In genomic region chr12:84053173-84053572, GRCm38 (mm10) we compare ENCODE assay signal across 8 mouse cellular contexts. TPM values are rescaled to one million over a fixed set of nuclear protein-coding genes. Genes with fewer than 3 reads are reported as not detected.
DNase-seq lines count a peak whose midpoint lies in the region; ATAC-seq and TF ChIP-seq lines count a peak whose summit lies in the region.

No protein-coding gene starts in this region.

- no peak for ATAC-seq in kidney, embryonic 15.5 days (replicated peaks; ENCODE audit: low FRiP score)
- ATAC-seq in embryonic facial prominence, embryonic 12.5 days (ENCODE audit: insufficient number of reproducible peaks, insufficient read depth, low FRiP score, low TSS enrichment) = no peak
- no peak for ATAC-seq in hindbrain, embryonic 14.5 days (ENCODE audit: low FRiP score)
- no peak for ATAC-seq in midbrain, postnatal 0 days (ENCODE audit: low FRiP score)
- ATAC-seq in megakaryocyte-erythroid progenitor cell, adult 5-6 weeks (replicated peaks; ENCODE audit: low FRiP score, low TSS enrichment, poor library complexity, severe bottlenecking) = no peak

- peak overlapping the region; percentile 94 for H3K4me2 ChIP-seq in kidney, embryonic 15.5 days
- peak overlapping the region; percentile 86 for H3K4me2 ChIP-seq in embryonic facial prominence, embryonic 12.5 days (replicated peaks)
- peak overlapping the region; percentile 80 for H3K4me2 ChIP-seq in hindbrain, embryonic 14.5 days (replicated peaks)
- H3K4me2 ChIP-seq in midbrain, postnatal 0 days (ENCODE audit: low read depth, low read length, poor library complexity, severe bottlenecking) = peak overlapping the region; percentile 63

- H3K27me3 ChIP-seq in kidney, embryonic 15.5 days = peaks cover 30% of the 10 kb centered on the region
- H3K27me3 ChIP-seq in embryonic facial prominence, embryonic 12.5 days = peaks cover 17% of the 10 kb centered on the region; the same call in 1 of the 2 replicates
- peaks cover 13% of the 10 kb centered on the region; the same call in 1 of the 2 replicates for H3K27me3 ChIP-seq in hindbrain, embryonic 14.5 days (ENCODE audit: control insufficient read depth, insufficient read depth, low read length)
- H3K27me3 ChIP-seq in midbrain, postnatal 0 days (ENCODE audit: insufficient read depth, low read length) = 0 out of 2 replicates have a peak, but pooled peaks cover 3% of the 10 kb centered on the region
- peaks cover 3% of the 10 kb centered on the region; the same call in 1 of the 2 replicates for H3K27me3 ChIP-seq in thymus, adult 2 months (ENCODE audit: control insufficient read depth, insufficient read depth, low read length)

- TF ChIP-seq CTCF in midbrain, postnatal 0 days (IDR thresholded peaks at IDR 0.05) = no peak
- no peak for TF ChIP-seq CTCF in thymus, adult 2 months (IDR thresholded peaks at IDR 0.05; ENCODE audit: borderline replicate concordance, control insufficient read depth, extremely low read depth, insufficient read depth, low read length, poor library complexity)

- H3K9ac ChIP-seq in kidney, embryonic 15.5 days = peak overlapping the region; percentile 41
- peak overlapping the region; percentile 21 for H3K9ac ChIP-seq in embryonic facial prominence, embryonic 12.5 days
- peak overlapping the region; percentile 60 for H3K9ac ChIP-seq in hindbrain, embryonic 14.5 days
- H3K9ac ChIP-seq in midbrain, postnatal 0 days (replicated peaks; ENCODE audit: low read length, poor library complexity, severe bottlenecking) = 0 out of 2 replicates have a peak overlapping the region, but pooled peaks have one; percentile 36

- H3K9me3 ChIP-seq in kidney, embryonic 15.5 days (replicated peaks) = peaks cover 7% of the 10 kb centered on the region
- 0 out of 2 replicates have a peak, but pooled peaks cover 4% of the 10 kb centered on the region for H3K9me3 ChIP-seq in embryonic facial prominence, embryonic 12.5 days
- H3K9me3 ChIP-seq in hindbrain, embryonic 14.5 days (ENCODE audit: control insufficient read depth, low read length) = peaks cover 7% of the 10 kb centered on the region; the same call in 1 of the 2 replicates
- no peaks in the 10 kb centered on the region for H3K9me3 ChIP-seq in midbrain, postnatal 0 days (ENCODE audit: low read length)

- DNase-seq in kidney, postnatal 14 days = no peak
- DNase-seq in hindbrain, embryonic 14.5 days (ENCODE audit: low spot score) = peak; percentile 50
- DNase-seq in midbrain, postnatal 0 days (ENCODE audit: low spot score) = no peak
- no peak for DNase-seq in thymus, adult 2 months
- DNase-seq in ovary, postnatal 10 days (ENCODE audit: low spot score) = no peak

- no peak overlapping the region for H3K27ac ChIP-seq in kidney, embryonic 15.5 days
- H3K27ac ChIP-seq in embryonic facial prominence, embryonic 12.5 days = no peak overlapping the region
- H3K27ac ChIP-seq in hindbrain, embryonic 14.5 days = no peak overlapping the region
- no peak overlapping the region for H3K27ac ChIP-seq in midbrain, postnatal 0 days (ENCODE audit: low read depth, low read length)
- no peak overlapping the region for H3K27ac ChIP-seq in thymus, adult 2 months (ENCODE audit: control insufficient read depth, insufficient read depth, low read length)

- WGBS in kidney, embryonic 15.5 days = 16% methylated on average over 16 of the region's 16 CpGs
- 14% methylated on average over 16 of the region's 16 CpGs for WGBS in embryonic facial prominence, embryonic 12.5 days
- WGBS in hindbrain, embryonic 14.5 days = 12% methylated on average over 16 of the region's 16 CpGs
- 4% methylated on average over 16 of the region's 16 CpGs for WGBS in midbrain, postnatal 0 days
- 20% methylated on average over 16 of the region's 16 CpGs for WGBS in thymus, adult 2 months

- H3K4me1 ChIP-seq in kidney, embryonic 15.5 days = peaks cover 10% of the 10 kb centered on the region
- H3K4me1 ChIP-seq in embryonic facial prominence, embryonic 12.5 days = no peaks in the 10 kb centered on the region
- H3K4me1 ChIP-seq in hindbrain, embryonic 14.5 days (replicated peaks; ENCODE audit: control insufficient read depth, insufficient read depth, low read length) = no peaks in the 10 kb centered on the region; the same call in 1 of the 2 replicates
- H3K4me1 ChIP-seq in midbrain, postnatal 0 days (ENCODE audit: insufficient read depth, low read length) = no peaks in the 10 kb centered on the region
- no peaks in the 10 kb centered on the region; the same call in 1 of the 2 replicates for H3K4me1 ChIP-seq in thymus, adult 2 months (replicated peaks; ENCODE audit: control insufficient read depth, insufficient read depth, low read length)

- no peak for TF ChIP-seq POLR2A in thymus, adult 2 months (IDR thresholded peaks at IDR 0.05; ENCODE audit: control insufficient read depth, extremely low read depth, insufficient read depth, low read length, poor library complexity)

- H3K4me3 ChIP-seq in kidney, embryonic 15.5 days (replicated peaks) = peak overlapping the region; percentile 51
- H3K4me3 ChIP-seq in embryonic facial prominence, embryonic 12.5 days = peak overlapping the region; percentile 47
- H3K4me3 ChIP-seq in hindbrain, embryonic 14.5 days (replicated peaks; ENCODE audit: low read length) = peak overlapping the region; percentile 42
- H3K4me3 ChIP-seq in midbrain, postnatal 0 days (ENCODE audit: low read depth, low read length) = peak overlapping the region; percentile 41
- no peak overlapping the region for H3K4me3 ChIP-seq in thymus, adult 2 months (ENCODE audit: control insufficient read depth, insufficient read depth, low read length)

- H3K36me3 ChIP-seq in kidney, embryonic 15.5 days = no peaks in the 10 kb centered on the region
- H3K36me3 ChIP-seq in embryonic facial prominence, embryonic 12.5 days = no peaks in the 10 kb centered on the region
- H3K36me3 ChIP-seq in hindbrain, embryonic 14.5 days (replicated peaks; ENCODE audit: control insufficient read depth, insufficient read depth) = no peaks in the 10 kb centered on the region
- no peaks in the 10 kb centered on the region for H3K36me3 ChIP-seq in midbrain, postnatal 0 days (ENCODE audit: insufficient read depth, low read length)
- no peaks in the 10 kb centered on the region for H3K36me3 ChIP-seq in thymus, adult 2 months (ENCODE audit: control insufficient read depth, insufficient read depth, low read length)

RNA-seq across cellular contexts. Expression of gene Acot3, which starts 1.2 kb away (rescaled TPM):
- polyA plus RNA-seq in kidney, embryonic 15.5 days (2015; fragmentation: Nextera tagmentation; extraction: Ambion mirVana) = 1.8 and 2.4 TPM in 2 replicates
- polyA plus RNA-seq in embryonic facial prominence, embryonic 12.5 days (2016; fragmentation: Nextera tagmentation; extraction: Ambion mirVana) = 0.38 and 0.49 TPM in 2 replicates
- polyA plus RNA-seq in hindbrain, embryonic 14.5 days (2014; fragmentation: Nextera tagmentation; extraction: Ambion mirVana) = 0.78 and 1.9 TPM in 2 replicates
- total RNA-seq in midbrain, postnatal 0 days (2014; rRNA removed) = 0.77 and 3.4 TPM in 2 replicates
- polyA plus RNA-seq in midbrain, postnatal 0 days (2015; fragmentation: Nextera tagmentation; extraction: Ambion mirVana) = 0.99 and 2.0 TPM in 2 replicates
- polyA plus RNA-seq in thymus, adult 2 months (2012; rRNA removed) = not detected in 2 replicates
- total RNA-seq in megakaryocyte-erythroid progenitor cell, adult 5-6 weeks (2014; fragmentation: Nextera tagmentation) = not detected in 2 replicates
- total RNA-seq in megakaryocyte-erythroid progenitor cell, adult 5-6 weeks (2017) = not detected in 2 replicates

RNA-seq across cellular contexts. Expression of gene Gm49366, which starts 14.4 kb away (rescaled TPM):
- polyA plus RNA-seq in kidney, embryonic 15.5 days (2015; fragmentation: Nextera tagmentation; extraction: Ambion mirVana) = not detected in 2 replicates
- polyA plus RNA-seq in embryonic facial prominence, embryonic 12.5 days (2016; fragmentation: Nextera tagmentation; extraction: Ambion mirVana) = not detected in 2 replicates
- not detected in 2 replicates for polyA plus RNA-seq in hindbrain, embryonic 14.5 days (2014; fragmentation: Nextera tagmentation; extraction: Ambion mirVana)
- not detected in 2 replicates for total RNA-seq in midbrain, postnatal 0 days (2014; rRNA removed)
- not detected in 2 replicates for polyA plus RNA-seq in midbrain, postnatal 0 days (2015; fragmentation: Nextera tagmentation; extraction: Ambion mirVana)
- polyA plus RNA-seq in thymus, adult 2 months (2012; rRNA removed) = not detected in 2 replicates
- not detected in 2 replicates for total RNA-seq in megakaryocyte-erythroid progenitor cell, adult 5-6 weeks (2014; fragmentation: Nextera tagmentation)
- not detected in 2 replicates for total RNA-seq in megakaryocyte-erythroid progenitor cell, adult 5-6 weeks (2017)

RNA-seq across cellular contexts. Expression of gene Acot4, which starts 15.0 kb away (rescaled TPM):
- 6.0 TPM in 2 replicates for polyA plus RNA-seq in kidney, embryonic 15.5 days (2015; fragmentation: Nextera tagmentation; extraction: Ambion mirVana)
- 0.36 and 0.75 TPM in 2 replicates for polyA plus RNA-seq in embryonic facial prominence, embryonic 12.5 days (2016; fragmentation: Nextera tagmentation; extraction: Ambion mirVana)
- 0.54 and 0.61 TPM in 2 replicates for polyA plus RNA-seq in hindbrain, embryonic 14.5 days (2014; fragmentation: Nextera tagmentation; extraction: Ambion mirVana)
- 0.33 and 1.7 TPM in 2 replicates for total RNA-seq in midbrain, postnatal 0 days (2014; rRNA removed)
- polyA plus RNA-seq in midbrain, postnatal 0 days (2015; fragmentation: Nextera tagmentation; extraction: Ambion mirVana) = 0.84 and 1.3 TPM in 2 replicates
- 0.65 and 0.66 TPM in 2 replicates for polyA plus RNA-seq in thymus, adult 2 months (2012; rRNA removed)
- not detected in 2 replicates for total RNA-seq in megakaryocyte-erythroid progenitor cell, adult 5-6 weeks (2014; fragmentation: Nextera tagmentation)
- 0.19 TPM in 1 of 2 replicates, not detected in the other for total RNA-seq in megakaryocyte-erythroid progenitor cell, adult 5-6 weeks (2017)

RNA-seq across cellular contexts. Expression of gene Acot5, which starts 16.0 kb away (rescaled TPM):
- polyA plus RNA-seq in kidney, embryonic 15.5 days (2015; fragmentation: Nextera tagmentation; extraction: Ambion mirVana) = not detected in 2 replicates
- polyA plus RNA-seq in embryonic facial prominence, embryonic 12.5 days (2016; fragmentation: Nextera tagmentation; extraction: Ambion mirVana) = not detected in 2 replicates
- 0.30 and 0.48 TPM in 2 replicates for polyA plus RNA-seq in hindbrain, embryonic 14.5 days (2014; fragmentation: Nextera tagmentation; extraction: Ambion mirVana)
- total RNA-seq in midbrain, postnatal 0 days (2014; rRNA removed) = 1.5 and 2.0 TPM in 2 replicates
- 0.77 and 1.1 TPM in 2 replicates for polyA plus RNA-seq in midbrain, postnatal 0 days (2015; fragmentation: Nextera tagmentation; extraction: Ambion mirVana)
- polyA plus RNA-seq in thymus, adult 2 months (2012; rRNA removed) = 1.1 and 1.6 TPM in 2 replicates
- not detected in 2 replicates for total RNA-seq in megakaryocyte-erythroid progenitor cell, adult 5-6 weeks (2014; fragmentation: Nextera tagmentation)
- not detected in 2 replicates for total RNA-seq in megakaryocyte-erythroid progenitor cell, adult 5-6 weeks (2017)

RNA-seq across cellular contexts. Expression of gene Acot1, which starts 43.9 kb away (rescaled TPM):
- 53.7 and 55.2 TPM in 2 replicates for polyA plus RNA-seq in kidney, embryonic 15.5 days (2015; fragmentation: Nextera tagmentation; extraction: Ambion mirVana)
- polyA plus RNA-seq in embryonic facial prominence, embryonic 12.5 days (2016; fragmentation: Nextera tagmentation; extraction: Ambion mirVana) = 37.2 and 39.7 TPM in 2 replicates
- 100 and 108 TPM in 2 replicates for polyA plus RNA-seq in hindbrain, embryonic 14.5 days (2014; fragmentation: Nextera tagmentation; extraction: Ambion mirVana)
- total RNA-seq in midbrain, postnatal 0 days (2014; rRNA removed) = 117 and 120 TPM in 2 replicates
- 114 and 120 TPM in 2 replicates for polyA plus RNA-seq in midbrain, postnatal 0 days (2015; fragmentation: Nextera tagmentation; extraction: Ambion mirVana)
- 3.6 TPM in 2 replicates for polyA plus RNA-seq in thymus, adult 2 months (2012; rRNA removed)
- total RNA-seq in megakaryocyte-erythroid progenitor cell, adult 5-6 weeks (2014; fragmentation: Nextera tagmentation) = not detected in 2 replicates
- 4.4 and 5.9 TPM in 2 replicates for total RNA-seq in megakaryocyte-erythroid progenitor cell, adult 5-6 weeks (2017)
